Mouse (Mus musculus) olfactory bulb, adult 2 months (tissue): Measurements from ENCODE around the gene Zfp101. TPM values are rescaled to one million over a fixed set of nuclear protein-coding genes. Genes with fewer than 3 reads are reported as not detected.

ENCODE experiments used
- H3K27ac ChIP-seq: fragments of 200-500 bp; 2 replicates; pipeline ENCODE4 v1.5.1; 2012; ENCODE audit warnings: low read depth, low read length; ENCODE audit not compliant: insufficient read depth
- H3K4me1 ChIP-seq: fragments of 200-500 bp; 2 replicates; pipeline ENCODE4 v1.6.1; 2012; ENCODE audit warnings: low read length; ENCODE audit not compliant: control insufficient read depth, insufficient read depth
- H3K4me3 ChIP-seq: fragments of 200-500 bp; 2 replicates; pipeline ENCODE4 v1.5.1; 2012; ENCODE audit warnings: mild to moderate bottlenecking, low read depth, low read length, moderate library complexity; ENCODE audit not compliant: insufficient read depth
- CTCF ChIP-seq: fragments of 200-500 bp; IDR thresholded peaks from 2 replicates; pipeline ENCODE4 v1.5.1; 2012; ENCODE audit warnings: low read depth, mild to moderate bottlenecking, low read length, moderate library complexity; ENCODE audit not compliant: insufficient read depth
- POLR2A ChIP-seq: fragments of 200-500 bp; IDR thresholded peaks from 2 replicates; pipeline ENCODE4 v1.6.1; 2012; ENCODE audit warnings: mild to moderate bottlenecking, low read depth, low read length, moderate library complexity; ENCODE audit not compliant: insufficient read depth
- WGBS: fragments of 180-500 bp; shearing (Covaris S2); methylation state at CpG from one replicate; pipeline ENCODE4 v1.1.7; 2018; 5-methylcytosine and 5-hydroxymethylcytosine counted together
- polyA plus RNA-seq: library from polyadenylated mRNA; stranded (reverse); fragments of >200 nt; gene quantifications from 2 replicates; pipeline ENCODE4 v1.2.4, GENCODE M21; 2012; ENCODE audit warnings: low replicate concordance; ENCODE audit not compliant: missing spikeins, insufficient read depth, insufficient read length

Zfp101 gene
- not detected in 2 replicates for polyA plus RNA-seq

- WGBS: under 1% methylated on average over 44 of the region's 44 CpGs
- TF ChIP-seq CTCF (no peak), POLR2A (peak; percentile 42; the same call in 1 of the 2 replicates)
- Histone ChIP-seq H3K27ac (peak within 1 kb of the TSS; percentile 98), H3K4me3 (peak within 1 kb of the TSS; percentile 99), H3K4me1 (no peaks in the 10 kb centered on the region)
These were observed at the start of gene Zfp101 for GRCm38 (mm10) chr17:33394182-33395034. Gene Zfp101, minus strand, starts transcription at chr17:33394641.

GRCm38 (mm10) chr17:33441159-33441558, 46.7 kb upstream of the Zfp101 start:
- no peak overlapping the region for H3K27ac ChIP-seq
- no peak for TF ChIP-seq POLR2A
- no peak overlapping the region for H3K4me3 ChIP-seq
- peaks cover 7% of the 10 kb centered on the region for H3K4me1 ChIP-seq

GRCm38 (mm10) chr17:33439922-33440321, 45.5 kb upstream of the Zfp101 start:
- no peak overlapping the region for H3K27ac ChIP-seq
- TF ChIP-seq CTCF: no peak
- TF ChIP-seq POLR2A: no peak
- H3K4me1 ChIP-seq: peaks cover 7% of the 10 kb centered on the region
- 31% methylated on average over 5 of the region's 5 CpGs for WGBS
- H3K4me3 ChIP-seq: no peak overlapping the region

- 64% methylated on average over 1 of the region's 1 CpGs for WGBS
- Histone ChIP-seq H3K4me3 (no peak overlapping the region), H3K27ac (no peak overlapping the region), H3K4me1 (peaks cover 7% of the 10 kb centered on the region)
- no peak for TF ChIP-seq POLR2A
- no peak for TF ChIP-seq CTCF
These were observed 44.7 kb upstream of the Zfp101 start for GRCm38 (mm10) chr17:33439148-33439547.

- TF ChIP-seq CTCF: no peak
- no peak for TF ChIP-seq POLR2A
- Histone ChIP-seq H3K27ac (no peak within 1 kb of the TSS), H3K4me1 (no peaks in the 10 kb centered on the region), H3K4me3 (no peak within 1 kb of the TSS)
- WGBS: 85% methylated on average over 3 of the region's 3 CpGs
These were observed 37.8 kb upstream of the Zfp101 start, which contains the start of gene Actl9 for GRCm38 (mm10) chr17:33432019-33432946. Gene Actl9, plus strand, starts transcription at chr17:33432896.

- no peaks in the 10 kb centered on the region for H3K4me1 ChIP-seq
- H3K27ac ChIP-seq: no peak overlapping the region
- TF ChIP-seq POLR2A (no peak), CTCF (no peak)
- WGBS: 96% methylated on average over 5 of the region's 5 CpGs
- no peak overlapping the region for H3K4me3 ChIP-seq
These were observed 2.2 kb downstream of the Zfp101 start for GRCm38 (mm10) chr17:33392271-33392670.

- Histone ChIP-seq H3K27ac (no peak overlapping the region), H3K4me3 (no peak overlapping the region), H3K4me1 (no peaks in the 10 kb centered on the region)
- no peak for TF ChIP-seq CTCF
- no peak for TF ChIP-seq POLR2A
These were observed 8.7 kb downstream of the Zfp101 start for GRCm38 (mm10) chr17:33385705-33386104.

GRCm38 (mm10) chr17:33372795-33373194, 21.6 kb downstream of the Zfp101 start:
- TF ChIP-seq POLR2A: no peak
- no peak for TF ChIP-seq CTCF
- Histone ChIP-seq H3K4me1 (no peaks in the 10 kb centered on the region), H3K4me3 (no peak overlapping the region), H3K27ac (no peak overlapping the region)
- 94% methylated on average over 3 of the region's 3 CpGs for WGBS
